Mouse (Mus musculus): ENCODE measurements around the gene Cldn15. TPM values are rescaled to one million over a fixed set of nuclear protein-coding genes. Genes with fewer than 3 reads are reported as not detected.

Gene Cldn15
- polyA plus RNA-seq, 1 experiment: 5.1 TPM

GRCm38 (mm10) chr5:136965686-136966085 lies 730 bp upstream of the Cldn15 start:
- H3ac ChIP-seq (ENCODE audit: control insufficient read depth, insufficient read length, low read depth): no peak overlapping the region
- H3K79me3 ChIP-seq (ENCODE audit: low read depth): peaks cover 6% of the 10 kb centered on the region
- no peak overlapping the region for H3K4me3 ChIP-seq (ENCODE audit: insufficient read depth, poor library complexity, severe bottlenecking)
- TF ChIP-seq USF1 (IDR thresholded peaks at IDR 0.05; ENCODE audit: low read depth): no peak
- no peak for TF ChIP-seq FOSL1 (IDR thresholded peaks at IDR 0.05; ENCODE audit: insufficient read depth, low read length, poor library complexity, severe bottlenecking)
- no peak for TF ChIP-seq MYOG (IDR thresholded peaks at IDR 0.05; ENCODE audit: control insufficient read depth, extremely low read depth, insufficient read length)
- TF ChIP-seq CEBPB (IDR thresholded peaks at IDR 0.05; ENCODE audit: low read depth): no peak
- no peak for TF ChIP-seq CTCF (IDR thresholded peaks at IDR 0.05; ENCODE audit: control insufficient read depth, insufficient read depth, insufficient read length)
- TF ChIP-seq MYOD1 (IDR thresholded peaks at IDR 0.05; ENCODE audit: control insufficient read depth, insufficient read length, low read depth): no peak
- TF ChIP-seq MAX (IDR thresholded peaks at IDR 0.05): no peak
- H3K27me3 ChIP-seq (ENCODE audit: control insufficient read depth, insufficient read depth, insufficient read length): no peaks in the 10 kb centered on the region
- H3K36me3 ChIP-seq (ENCODE audit: control insufficient read depth, insufficient read depth): peaks cover 38% of the 10 kb centered on the region
- peaks cover 34% of the 10 kb centered on the region for H3K79me2 ChIP-seq (ENCODE audit: control insufficient read depth, insufficient read depth)

DNA sequence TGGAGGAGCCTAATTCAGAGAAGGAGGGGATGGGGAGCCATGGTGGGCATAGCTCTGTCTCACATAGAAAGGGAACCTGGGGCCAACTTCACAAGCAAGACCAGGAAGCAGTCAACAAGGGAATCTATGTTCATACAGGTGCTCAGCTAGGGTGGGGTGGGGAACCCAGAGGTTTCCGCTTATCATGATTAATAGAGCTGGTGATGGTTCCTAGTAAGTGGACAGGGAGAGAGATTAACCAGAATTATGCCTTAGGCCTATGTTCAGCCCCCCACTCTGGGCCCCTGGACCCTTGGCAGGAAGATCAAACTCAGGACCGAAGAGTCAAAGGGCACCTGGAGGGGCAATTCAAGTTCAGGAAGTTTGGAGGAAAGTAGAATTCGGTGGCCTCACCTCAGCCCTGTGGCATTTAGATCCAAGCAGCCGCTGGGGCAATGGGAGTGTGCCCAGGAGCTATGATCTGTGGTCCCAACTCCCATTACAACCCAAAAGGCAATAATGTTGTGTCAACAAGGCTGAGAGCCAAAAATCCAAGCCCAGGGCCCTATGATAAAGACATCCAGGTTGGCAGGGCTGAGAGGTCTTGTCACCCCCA lies 542 bp downstream of the Cldn15 start:
- peaks cover 6% of the 10 kb centered on the region for H3K79me3 ChIP-seq (ENCODE audit: low read depth)
- no peaks in the 10 kb centered on the region for H3K27me3 ChIP-seq (ENCODE audit: control insufficient read depth, insufficient read depth, insufficient read length)
- H3ac ChIP-seq (ENCODE audit: control insufficient read depth, insufficient read length, low read depth): no peak overlapping the region
- TF ChIP-seq FOSL1 (IDR thresholded peaks at IDR 0.05; ENCODE audit: insufficient read depth, low read length, poor library complexity, severe bottlenecking) (no peak), CEBPB (IDR thresholded peaks at IDR 0.05; ENCODE audit: low read depth) (no peak), CTCF (IDR thresholded peaks at IDR 0.05; ENCODE audit: control insufficient read depth, insufficient read depth, insufficient read length) (no peak), MYOG (IDR thresholded peaks at IDR 0.05; ENCODE audit: control insufficient read depth, extremely low read depth, insufficient read length) (no peak), MAX (IDR thresholded peaks at IDR 0.05) (no peak), MYOD1 (IDR thresholded peaks at IDR 0.05; ENCODE audit: control insufficient read depth, insufficient read length, low read depth) (no peak), USF1 (IDR thresholded peaks at IDR 0.05; ENCODE audit: low read depth) (no peak)
- peaks cover 31% of the 10 kb centered on the region for H3K79me2 ChIP-seq (ENCODE audit: control insufficient read depth, insufficient read depth)
- peaks cover 38% of the 10 kb centered on the region for H3K36me3 ChIP-seq (ENCODE audit: control insufficient read depth, insufficient read depth)
- no peak overlapping the region for H3K4me3 ChIP-seq (ENCODE audit: insufficient read depth, poor library complexity, severe bottlenecking)

GRCm38 (mm10) chr5:136967592-136967991 lies 1.2 kb downstream of the Cldn15 start:
- Histone ChIP-seq H3K27me3 (ENCODE audit: control insufficient read depth, insufficient read depth, insufficient read length) (no peaks in the 10 kb centered on the region), H3K4me3 (ENCODE audit: insufficient read depth, poor library complexity, severe bottlenecking) (no peak overlapping the region), H3K79me3 (ENCODE audit: low read depth) (peaks cover 6% of the 10 kb centered on the region), H3ac (ENCODE audit: control insufficient read depth, insufficient read length, low read depth) (no peak overlapping the region), H3K79me2 (ENCODE audit: control insufficient read depth, insufficient read depth) (peaks cover 27% of the 10 kb centered on the region), H3K36me3 (ENCODE audit: control insufficient read depth, insufficient read depth) (peaks cover 38% of the 10 kb centered on the region)
- no peak for TF ChIP-seq USF1 (IDR thresholded peaks at IDR 0.05; ENCODE audit: low read depth)
- no peak for TF ChIP-seq MYOD1 (IDR thresholded peaks at IDR 0.05; ENCODE audit: control insufficient read depth, insufficient read length, low read depth)
- TF ChIP-seq MYOG (IDR thresholded peaks at IDR 0.05; ENCODE audit: control insufficient read depth, extremely low read depth, insufficient read length): no peak
- TF ChIP-seq CTCF (IDR thresholded peaks at IDR 0.05; ENCODE audit: control insufficient read depth, insufficient read depth, insufficient read length): no peak
- no peak for TF ChIP-seq FOSL1 (IDR thresholded peaks at IDR 0.05; ENCODE audit: insufficient read depth, low read length, poor library complexity, severe bottlenecking)
- no peak for TF ChIP-seq CEBPB (IDR thresholded peaks at IDR 0.05; ENCODE audit: low read depth)
- TF ChIP-seq MAX (IDR thresholded peaks at IDR 0.05): no peak

DNA sequence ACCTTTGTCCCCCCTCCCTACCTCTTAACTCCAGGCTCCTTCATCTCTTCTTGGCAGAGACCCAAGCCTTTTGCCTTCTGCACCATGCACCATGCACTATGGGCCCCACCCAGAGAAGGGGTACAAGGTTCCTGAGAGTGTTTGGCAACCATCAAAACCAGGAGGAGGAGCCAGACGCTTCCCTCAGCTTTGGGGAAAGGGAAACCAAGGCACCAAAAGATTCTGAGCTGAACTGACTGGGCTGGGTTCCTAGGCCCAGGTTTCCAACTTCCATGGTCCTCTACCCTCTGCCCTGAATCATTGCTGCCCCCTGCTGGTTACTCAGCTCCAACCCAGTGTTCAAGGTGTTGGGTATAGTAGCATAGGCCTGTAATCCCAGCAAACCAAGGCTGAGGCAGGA lies 4.3 kb downstream of the Cldn15 start:
- peaks cover 8% of the 10 kb centered on the region for H3K36me3 ChIP-seq (ENCODE audit: control insufficient read depth, insufficient read depth)
- no peaks in the 10 kb centered on the region for H3K27me3 ChIP-seq (ENCODE audit: control insufficient read depth, insufficient read depth, insufficient read length)
- no peaks in the 10 kb centered on the region for H3K79me3 ChIP-seq (ENCODE audit: low read depth)
- H3K4me3 ChIP-seq (ENCODE audit: insufficient read depth, poor library complexity, severe bottlenecking): no peak overlapping the region
- no peak for TF ChIP-seq USF1 (IDR thresholded peaks at IDR 0.05; ENCODE audit: low read depth)
- no peak for TF ChIP-seq FOSL1 (IDR thresholded peaks at IDR 0.05; ENCODE audit: insufficient read depth, low read length, poor library complexity, severe bottlenecking)
- TF ChIP-seq CEBPB (IDR thresholded peaks at IDR 0.05; ENCODE audit: low read depth): no peak
- no peak for TF ChIP-seq MAX (IDR thresholded peaks at IDR 0.05)
- no peak for TF ChIP-seq CTCF (IDR thresholded peaks at IDR 0.05; ENCODE audit: control insufficient read depth, insufficient read depth, insufficient read length)
- no peaks in the 10 kb centered on the region for H3K79me2 ChIP-seq (ENCODE audit: control insufficient read depth, insufficient read depth)
- H3ac ChIP-seq (ENCODE audit: control insufficient read depth, insufficient read length, low read depth): no peak overlapping the region

DNA sequence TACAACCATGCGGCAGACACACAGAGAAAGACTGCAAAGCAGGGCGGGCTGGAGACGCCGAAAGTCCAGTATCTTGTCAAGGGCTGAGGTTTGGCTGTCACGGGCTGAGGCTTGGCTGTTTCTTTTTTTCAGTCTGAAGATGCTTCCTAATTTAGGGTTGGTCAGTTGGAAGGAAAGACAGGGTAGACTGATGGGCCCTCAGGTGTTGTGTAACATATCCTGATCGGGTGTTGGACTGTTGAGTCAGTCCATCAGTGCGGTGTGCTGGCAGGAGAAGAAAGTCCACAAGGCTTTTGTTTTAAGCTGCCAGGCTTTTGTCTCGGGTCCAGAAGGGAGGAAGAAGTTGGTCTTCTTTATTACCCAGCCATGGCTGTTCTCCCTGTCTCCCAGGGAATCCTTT lies 7.3 kb downstream of the Cldn15 start:
- Histone ChIP-seq H3K79me2 (ENCODE audit: control insufficient read depth, insufficient read depth) (no peaks in the 10 kb centered on the region), H3ac (ENCODE audit: control insufficient read depth, insufficient read length, low read depth) (no peak overlapping the region), H3K36me3 (ENCODE audit: control insufficient read depth, insufficient read depth) (no peaks in the 10 kb centered on the region), H3K79me3 (ENCODE audit: low read depth) (no peaks in the 10 kb centered on the region), H3K27me3 (ENCODE audit: control insufficient read depth, insufficient read depth, insufficient read length) (no peaks in the 10 kb centered on the region), H3K4me3 (ENCODE audit: insufficient read depth, poor library complexity, severe bottlenecking) (no peak overlapping the region)
- no peak for TF ChIP-seq FOSL1 (IDR thresholded peaks at IDR 0.05; ENCODE audit: insufficient read depth, low read length, poor library complexity, severe bottlenecking)
- TF ChIP-seq MYOG (IDR thresholded peaks at IDR 0.05; ENCODE audit: control insufficient read depth, extremely low read depth, insufficient read length): no peak
- TF ChIP-seq USF1 (IDR thresholded peaks at IDR 0.05; ENCODE audit: low read depth): no peak
- no peak for TF ChIP-seq CEBPB (IDR thresholded peaks at IDR 0.05; ENCODE audit: low read depth)
- TF ChIP-seq CTCF (IDR thresholded peaks at IDR 0.05; ENCODE audit: control insufficient read depth, insufficient read depth, insufficient read length): no peak
- TF ChIP-seq MAX (IDR thresholded peaks at IDR 0.05): no peak
- TF ChIP-seq MYOD1 (IDR thresholded peaks at IDR 0.05; ENCODE audit: control insufficient read depth, insufficient read length, low read depth): no peak

- Histone ChIP-seq H3K4me3 (ENCODE audit: insufficient read depth, poor library complexity, severe bottlenecking) (no peak overlapping the region), H3K27me3 (ENCODE audit: control insufficient read depth, insufficient read depth, insufficient read length) (no peaks in the 10 kb centered on the region), H3K79me3 (ENCODE audit: low read depth) (no peaks in the 10 kb centered on the region), H3K36me3 (ENCODE audit: control insufficient read depth, insufficient read depth) (peaks cover 12% of the 10 kb centered on the region), H3K79me2 (ENCODE audit: control insufficient read depth, insufficient read depth) (no peaks in the 10 kb centered on the region), H3ac (ENCODE audit: control insufficient read depth, insufficient read length, low read depth) (no peak overlapping the region)
- no peak for TF ChIP-seq CTCF (IDR thresholded peaks at IDR 0.05; ENCODE audit: control insufficient read depth, insufficient read depth, insufficient read length)
- TF ChIP-seq MYOG (IDR thresholded peaks at IDR 0.05; ENCODE audit: control insufficient read depth, extremely low read depth, insufficient read length): no peak
- no peak for TF ChIP-seq MAX (IDR thresholded peaks at IDR 0.05)
- no peak for TF ChIP-seq FOSL1 (IDR thresholded peaks at IDR 0.05; ENCODE audit: insufficient read depth, low read length, poor library complexity, severe bottlenecking)
- TF ChIP-seq MYOD1 (IDR thresholded peaks at IDR 0.05; ENCODE audit: control insufficient read depth, insufficient read length, low read depth): no peak
- no peak for TF ChIP-seq USF1 (IDR thresholded peaks at IDR 0.05; ENCODE audit: low read depth)
- TF ChIP-seq CEBPB (IDR thresholded peaks at IDR 0.05; ENCODE audit: low read depth): no peak
These were observed 11.4 kb downstream of the Cldn15 start for GRCm38 (mm10) chr5:136977769-136978168.

All from C2C12 (cell line).